Mouse (Mus musculus) ES-E14 (cell line): ENCODE data around the gene Psmd11. TPM values are rescaled to one million over a fixed set of nuclear protein-coding genes. Genes with fewer than 3 reads are reported as not detected.

Experiments used
- DNase-seq: peaks from one replicate; pipeline ENCODE4 v3.0.0-alpha.2; 2013; ENCODE audit warnings: low read depth, low spot score
- H3K27ac ChIP-seq: 2 replicates; pipeline ENCODE4 v1.5.1; 2012; ENCODE audit warnings: low read depth, mild to moderate bottlenecking, low read length, moderate library complexity, mixed read lengths; ENCODE audit not compliant: poor library complexity, insufficient read depth, severe bottlenecking
- H3K36me3 ChIP-seq: 2 replicates; pipeline ENCODE4 v1.6.1; 2012; ENCODE audit warnings: mild to moderate bottlenecking, low read length, moderate library complexity, mixed read lengths; ENCODE audit not compliant: control insufficient read depth, poor library complexity, insufficient read depth, severe bottlenecking
- H3K4me1 ChIP-seq, 2 experiments: fragments of 150-350 bp in 1 of 2; sonication (generic) in 1 of 2; 2 replicates each; pipeline ENCODE4 v1.6.1; 2012; ENCODE audit warnings: low read length in 2 of 2, mild to moderate bottlenecking in 1 of 2, mixed read lengths in 1 of 2; ENCODE audit not compliant: control insufficient read depth in 2 of 2, insufficient read depth in 2 of 2, poor library complexity in 1 of 2
- H3K4me3 ChIP-seq, 2 experiments: fragments of 150-350 bp in 1 of 2; sonication (generic) in 1 of 2; 2 replicates each; pipeline ENCODE4 v1.5.1; 2012; ENCODE audit warnings: low read length in 2 of 2, low read depth in 1 of 2, mild to moderate bottlenecking in 1 of 2, mixed read lengths in 1 of 2; ENCODE audit not compliant: insufficient read depth in 1 of 2, poor library complexity in 1 of 2, severe bottlenecking in 1 of 2
- H3K9ac ChIP-seq: 2 replicates; pipeline ENCODE4 v1.6.1; 2012; ENCODE audit warnings: low read depth, mild to moderate bottlenecking, low read length, mixed read lengths; ENCODE audit not compliant: poor library complexity, insufficient read depth, severe bottlenecking
- H3K9me3 ChIP-seq: fragments of 150-350 bp; sonication (generic); 2 replicates; pipeline ENCODE4 v1.6.1; 2012; ENCODE audit warnings: low read depth, mild to moderate bottlenecking, low read length; ENCODE audit not compliant: control insufficient read depth, insufficient read depth
- CHD2 ChIP-seq: IDR thresholded peaks from 2 replicates; pipeline ENCODE4 v1.6.1; 2014; ENCODE audit warnings: mild to moderate bottlenecking, low read depth, low read length, inconsistent platforms
- HCFC1 ChIP-seq: IDR thresholded peaks from 2 replicates; pipeline ENCODE4 v1.6.1; 2012; ENCODE audit warnings: low read length, inconsistent platforms, borderline replicate concordance; ENCODE audit not compliant: insufficient read depth
- MAFK ChIP-seq: IDR thresholded peaks from 2 replicates; pipeline ENCODE4 v1.6.1; 2014; ENCODE audit warnings: mild to moderate bottlenecking, low read depth, low read length, inconsistent platforms; ENCODE audit not compliant: insufficient read depth
- ZC3H11A ChIP-seq: IDR thresholded peaks from 2 replicates; pipeline ENCODE4 v1.6.1; 2012; ENCODE audit warnings: low read depth, mild to moderate bottlenecking, inconsistent platforms, low read length, borderline replicate concordance
- ZNF384 ChIP-seq: IDR thresholded peaks from 2 replicates; pipeline ENCODE4 v1.6.1; 2012; ENCODE audit warnings: low read depth, low read length, inconsistent platforms
- in situ Hi-C, 2 experiments: fragments of 600-800 bp; cut with MboI; formaldehyde crosslinking; loops; one replicate each; pipeline ENCODE4 v1.15.1; 2025; ENCODE audit warnings: low sequenced_read_pairs in 2 of 2, inconsistent platforms in 1 of 2; ENCODE audit not compliant: unreplicated experiment in 2 of 2
- total RNA-seq: library from RNA; depleted of rRNA; stranded (reverse); fragments of 300-350 nt; gene quantifications from 2 replicates; pipeline ENCODE4 v1.2.3, GENCODE M21; 2012

Psmd11 gene
- total RNA-seq, 1 experiment = 106 TPM

GRCm38 (mm10) chr11:80495972-80496371 lies 67.6 kb downstream of the Psmd11 start:
- Histone ChIP-seq H3K4me1 (peaks cover 1 to 15% of the 10 kb centered on the region in 2 experiments; a peak in 2 of 4 replicates), H3K36me3 (no peaks in the 10 kb centered on the region)

DNA sequence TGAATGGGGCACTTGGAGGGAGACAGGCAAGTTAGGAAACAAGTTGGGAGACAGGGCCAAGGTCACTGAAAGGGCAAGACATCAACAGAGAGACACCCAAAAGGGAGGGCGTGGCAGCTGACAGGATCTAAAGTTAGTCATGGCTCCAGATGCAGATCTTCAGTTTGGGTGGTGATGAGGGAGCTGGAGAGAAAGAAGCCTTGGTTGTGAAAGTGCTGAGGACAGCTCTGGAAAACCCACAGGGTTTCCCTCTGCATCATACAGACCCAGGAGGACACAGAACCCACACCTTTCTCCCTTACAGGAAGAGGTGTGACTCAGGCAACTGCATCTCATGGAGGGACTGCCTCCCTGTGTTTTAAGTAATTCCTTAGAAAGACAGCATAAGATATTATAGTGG lies 68.2 kb downstream of the Psmd11 start:
- in situ Hi-C loops = no loop called here
- Histone ChIP-seq H3K4me1 (peaks cover 1 to 15% of the 10 kb centered on the region in 2 experiments; a peak in 2 of 4 replicates), H3K9me3 (no peaks in the 10 kb centered on the region), H3K9ac (no peak overlapping the region), H3K27ac (no peak overlapping the region), H3K36me3 (no peaks in the 10 kb centered on the region), H3K4me3 (no peak overlapping the region)
- TF ChIP-seq ZC3H11A (no peak), HCFC1 (no peak), ZNF384 (no peak), MAFK (no peak), CHD2 (no peak)
- DNase-seq = no peak

More at GRCm38 (mm10) chr11:80495972-80496371, 67.6 kb downstream of the Psmd11 start:
- TF ChIP-seq ZNF384 = no peak
- TF ChIP-seq HCFC1 = no peak
- TF ChIP-seq MAFK = no peak
- in situ Hi-C loops = no loop called here
- Histone ChIP-seq H3K9ac (no peak overlapping the region), H3K9me3 (no peaks in the 10 kb centered on the region), H3K4me3 (no peak overlapping the region), H3K27ac (no peak overlapping the region)
- DNase-seq = no peak

DNA sequence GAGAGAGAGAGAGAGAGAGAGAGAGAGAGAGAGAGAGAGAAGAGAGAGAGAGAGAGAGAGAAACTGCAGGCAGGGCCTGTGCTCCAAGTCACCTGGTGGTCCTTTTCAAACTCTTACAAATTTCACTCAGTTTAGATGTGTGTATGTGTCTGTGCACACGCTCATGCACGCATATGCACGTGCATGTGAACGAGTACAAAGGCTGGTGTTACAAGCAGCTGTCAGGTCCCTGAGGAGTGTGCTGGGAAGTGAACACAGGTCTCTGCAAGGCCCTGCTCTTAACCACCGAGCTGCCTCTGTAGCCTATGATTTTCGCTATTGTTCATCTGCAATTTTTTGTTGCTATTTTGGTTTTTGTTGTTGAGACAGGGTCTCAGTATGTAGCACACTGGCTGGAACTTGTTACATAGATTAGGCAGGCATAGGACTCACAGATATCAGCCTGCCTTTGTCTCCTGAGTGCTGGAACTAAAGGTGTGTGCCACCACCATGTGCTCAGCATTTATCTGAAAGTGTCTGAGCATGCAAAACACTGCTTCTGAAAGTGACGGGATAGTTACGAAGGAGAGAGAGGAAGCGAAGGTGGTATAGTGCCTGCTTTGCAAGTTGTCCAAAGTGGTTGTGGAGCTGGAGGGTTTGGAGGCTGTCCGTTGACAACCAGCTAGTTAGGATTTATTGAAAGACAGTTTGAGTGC lies 69.0 kb downstream of the Psmd11 start:
- Histone ChIP-seq H3K4me3 (no peak overlapping the region), H3K36me3 (no peaks in the 10 kb centered on the region), H3K4me1 (peaks cover 1 to 15% of the 10 kb centered on the region in 2 experiments; a peak in 2 of 4 replicates), H3K27ac (no peak overlapping the region), H3K9me3 (no peaks in the 10 kb centered on the region), H3K9ac (no peak overlapping the region)
- TF ChIP-seq MAFK (no peak), ZNF384 (no peak), CHD2 (no peak), ZC3H11A (no peak), HCFC1 (no peak)
- no peak for DNase-seq
- in situ Hi-C loops = no loop called here

DNA sequence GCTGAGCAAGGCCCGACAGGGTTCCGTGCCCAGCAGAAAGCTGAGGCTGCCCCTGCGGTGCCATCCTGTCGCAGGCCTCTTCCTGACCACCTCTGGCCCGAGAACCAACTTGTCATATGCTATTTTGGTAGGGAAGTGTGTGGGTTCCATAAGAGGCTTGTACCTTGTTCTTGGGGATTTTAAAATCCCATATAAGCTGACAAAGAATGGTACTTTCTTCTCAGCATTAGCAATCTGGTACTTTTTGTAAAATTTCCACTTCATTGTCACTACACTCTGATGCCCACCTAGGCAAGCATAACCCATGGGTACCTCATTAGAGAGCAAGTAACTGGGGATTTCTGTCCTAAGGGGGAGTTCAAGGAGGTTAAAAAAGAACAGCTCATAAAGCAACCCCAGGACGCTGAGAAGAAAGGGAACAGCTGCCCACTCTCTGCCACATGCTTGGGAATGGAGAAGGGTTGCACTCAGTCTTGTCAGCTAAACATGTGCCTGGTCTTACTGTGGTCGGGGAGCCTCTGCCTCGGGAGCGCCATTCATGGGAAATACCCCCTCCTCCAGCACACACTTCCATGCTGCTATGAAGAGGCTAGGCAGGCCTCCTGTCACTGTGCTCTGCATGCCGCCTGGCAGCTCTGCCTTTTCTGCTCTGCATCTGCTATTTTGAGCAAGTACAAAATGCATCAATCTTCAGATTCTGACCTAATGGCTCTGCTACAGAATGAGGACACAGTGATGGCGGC lies 70.1 kb downstream of the Psmd11 start:
- TF ChIP-seq HCFC1 = no peak
- no peak for TF ChIP-seq ZNF384
- TF ChIP-seq CHD2 = no peak
- TF ChIP-seq ZC3H11A = no peak
- no peak for TF ChIP-seq MAFK
- DNase-seq = no peak
- Histone ChIP-seq H3K4me3 (peak overlapping the region in 1 of 2 experiments; percentile 19; a peak in 1 of 4 replicates), H3K9ac (peak overlapping the region; percentile 36; the same call in 1 of the 2 replicates), H3K4me1 (peaks cover 1 to 15% of the 10 kb centered on the region in 2 experiments; a peak in 2 of 4 replicates), H3K9me3 (no peaks in the 10 kb centered on the region), H3K36me3 (no peaks in the 10 kb centered on the region), H3K27ac (no peak overlapping the region; the same call in 1 of the 2 replicates)
- in situ Hi-C loops = no loop called here
